Mouse (Mus musculus) right cerebral cortex, adult 2 months (tissue): ENCODE measurements at regions not wholly inside any gene's neighbourhood (a gene's known extent, or its start where the extent isn't known, plus 50 kb on each side); places are given as distances from the start of the nearest gene placed in this dataset.
A peak's percentile ranks its signal among the peaks of the same experiment; 100 is the strongest.

Experiments used
- DNase-seq, 2 experiments: peaks; one replicate each; pipeline ENCODE4 v3.0.0; 2021 to 2022; ENCODE audit warnings: low spot score in 2 of 2

GRCm38 (mm10) chr6:148719062-148719461, 112.2 kb downstream of the Ipo8 start:
- DNase-seq: no peak

- no peak for DNase-seq
Measured at GRCm38 (mm10) chr6:148710406-148710805, 120.9 kb downstream of the Ipo8 start.

GRCm38 (mm10) chr6:148708389-148708788, 122.9 kb downstream of the Ipo8 start:
- DNase-seq: no peak

DNA sequence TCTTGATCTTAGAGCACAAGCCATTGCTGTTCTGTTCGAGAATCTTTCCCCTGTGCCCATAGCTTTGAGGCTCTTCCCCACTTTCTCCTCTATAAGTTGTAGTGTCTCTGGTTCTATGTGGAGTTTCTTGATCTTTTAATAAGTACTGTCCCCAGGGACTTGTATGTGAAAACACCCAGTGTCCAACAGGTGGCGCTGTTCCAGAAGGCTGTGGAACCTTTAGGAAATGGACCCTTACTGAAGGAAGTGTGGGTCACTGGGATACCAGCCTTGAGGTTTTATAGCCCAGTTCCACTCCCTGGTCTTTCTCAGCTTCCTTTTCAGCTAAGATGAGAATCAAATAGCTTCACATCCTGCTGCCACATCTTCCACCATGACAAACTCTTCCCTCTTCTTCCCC, 125.6 kb downstream of the Ipo8 start:
- peak in 1 of 2 experiments; percentile 7 for DNase-seq

DNA sequence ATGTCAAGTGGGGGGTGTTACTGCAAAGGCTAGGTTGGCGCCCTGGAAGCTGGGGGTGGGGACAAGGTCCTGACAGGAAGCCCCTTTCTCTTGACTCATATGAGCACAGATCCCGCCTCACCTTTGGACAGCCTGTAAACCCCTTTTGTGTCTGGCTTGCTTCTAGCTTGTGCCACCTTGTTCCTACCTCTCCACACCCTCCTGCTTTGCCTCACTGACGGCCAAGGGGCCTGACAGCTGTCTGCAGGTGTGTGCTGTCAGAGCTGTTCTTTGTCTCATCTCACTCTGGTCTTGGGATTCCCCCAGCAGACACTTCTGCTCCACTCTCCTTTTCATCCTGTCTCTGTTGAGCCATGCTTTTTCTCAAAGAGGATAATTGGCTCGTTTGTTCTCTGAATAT, 137.9 kb downstream of the Ipo8 start:
- no peak for DNase-seq

DNA sequence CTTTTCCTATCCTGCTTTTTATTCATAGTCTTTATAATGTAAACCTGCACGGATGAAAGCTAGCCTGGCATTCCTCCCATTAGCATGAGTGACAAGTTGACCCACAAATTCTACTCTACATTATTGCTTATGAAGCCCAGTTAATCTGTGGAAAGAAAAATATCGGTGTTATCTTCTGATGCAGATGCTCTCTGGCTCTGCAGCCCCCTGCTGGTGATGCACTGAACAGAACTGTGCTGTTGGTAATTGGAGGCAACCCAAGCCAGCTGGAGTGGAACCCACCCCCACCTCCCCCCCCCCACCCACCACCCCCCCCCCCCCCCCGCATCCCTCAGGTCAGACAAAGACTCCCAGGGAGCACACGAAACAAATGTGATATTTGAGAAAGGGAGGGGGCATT, 143.5 kb downstream of the Ipo8 start:
- peak; percentile 68 to 77 for DNase-seq

- DNase-seq: no peak
Measured at GRCm38 (mm10) chr6:148660152-148660551, 171.1 kb downstream of the Ipo8 start.

DNA sequence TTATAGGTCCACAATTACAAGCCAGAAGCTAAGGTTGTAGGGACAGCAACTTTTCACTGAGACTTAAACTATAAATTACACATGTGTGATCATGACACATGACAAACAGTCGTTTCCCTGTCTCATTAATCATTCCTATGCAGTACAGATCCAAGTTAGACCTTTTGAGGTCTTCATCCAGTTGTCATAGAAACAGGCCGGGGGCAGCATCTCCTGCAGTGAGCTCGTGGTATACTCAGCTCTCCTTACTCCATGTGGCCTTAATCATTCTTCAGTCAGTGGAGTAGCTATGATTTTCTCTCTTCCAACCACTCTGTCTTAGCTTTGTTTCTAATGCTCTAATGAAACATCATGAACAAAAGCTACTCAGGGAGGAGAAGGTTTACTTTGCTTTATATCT, 178.1 kb downstream of the Ipo8 start:
- DNase-seq: no peak

DNA sequence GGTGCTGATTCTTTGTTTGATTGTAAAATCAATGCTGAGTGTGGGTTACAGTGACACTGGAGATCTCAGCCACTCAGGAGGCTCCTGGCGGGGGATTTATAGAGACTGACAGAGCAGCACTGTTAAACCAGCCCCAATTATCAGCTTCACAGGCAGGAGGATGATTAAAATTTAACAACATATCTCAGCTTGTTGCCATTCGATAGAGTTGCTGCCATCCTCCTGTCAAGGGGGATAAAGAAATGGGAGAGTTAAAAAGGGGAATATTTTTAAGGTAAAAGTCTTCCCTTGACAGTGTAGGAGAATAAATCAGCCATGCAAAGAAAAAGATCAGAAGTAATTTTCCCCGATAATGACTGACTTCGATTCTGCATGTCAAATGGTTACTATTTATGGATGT, 178.8 kb downstream of the Ipo8 start:
- DNase-seq: no peak

DNA sequence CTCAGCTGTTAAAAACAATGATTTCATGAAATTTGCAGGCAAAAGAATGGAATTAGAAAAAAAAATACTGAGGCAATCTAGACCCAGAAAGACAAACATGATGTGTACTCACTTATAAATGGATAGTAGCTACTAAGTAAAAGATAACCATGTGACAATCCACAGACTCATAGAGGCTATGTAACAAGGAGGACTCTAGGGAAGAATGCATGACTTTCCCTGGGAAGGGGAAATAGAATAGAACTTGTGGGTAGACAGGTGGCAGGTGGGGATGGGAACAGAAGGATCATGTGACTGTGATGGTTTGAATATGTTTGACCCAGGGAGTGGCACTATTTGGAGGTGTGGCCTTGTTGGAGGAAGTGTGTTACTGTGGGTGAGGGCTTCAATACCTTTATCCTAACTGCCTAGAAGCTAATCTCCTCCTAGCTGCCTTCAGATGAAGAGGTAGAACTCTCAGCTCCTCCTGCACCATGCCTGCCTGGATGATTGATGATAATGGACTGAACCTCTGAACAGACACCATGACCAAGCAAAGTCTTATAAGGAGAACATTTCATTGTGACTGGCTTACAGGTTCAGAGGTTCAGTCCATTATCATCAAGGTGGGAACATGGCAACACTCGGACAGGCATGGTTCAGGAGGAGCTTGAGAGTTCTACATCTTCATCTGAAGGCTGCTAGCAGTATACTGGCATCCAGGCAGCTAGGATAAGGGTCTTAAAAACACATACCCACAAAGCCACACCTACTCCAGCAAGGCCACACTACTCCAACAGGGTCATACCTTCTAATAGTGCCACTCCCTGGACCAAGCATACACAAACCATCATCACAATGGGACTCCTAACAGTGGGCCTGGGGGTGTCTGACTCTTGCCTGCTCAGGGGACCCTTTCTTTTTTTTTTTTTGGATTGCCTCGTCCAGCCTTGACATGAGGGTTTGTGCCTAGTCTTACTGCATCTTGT, 183.6 kb downstream of the Ipo8 start:
- DNase-seq: no peak

DNA sequence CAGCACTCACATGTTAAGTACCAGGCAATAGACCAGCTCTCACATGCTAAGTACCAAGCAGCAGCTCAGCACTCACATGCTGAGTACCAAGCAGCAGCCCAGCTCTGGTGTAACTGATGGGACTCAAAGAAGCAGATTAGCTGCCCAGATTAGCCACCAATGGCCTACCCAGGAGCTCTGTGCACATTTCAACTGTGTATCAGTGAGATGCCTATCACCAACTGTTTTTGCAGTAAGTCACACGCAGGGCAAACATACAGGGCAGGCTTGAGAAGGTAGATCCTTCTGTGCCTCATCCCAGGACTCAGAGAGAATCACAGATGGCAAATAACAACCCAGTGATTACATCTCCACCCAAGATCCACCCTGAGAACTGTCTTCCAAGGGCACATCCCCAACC, 190.7 kb downstream of the Ipo8 start:
- DNase-seq: no peak

DNA sequence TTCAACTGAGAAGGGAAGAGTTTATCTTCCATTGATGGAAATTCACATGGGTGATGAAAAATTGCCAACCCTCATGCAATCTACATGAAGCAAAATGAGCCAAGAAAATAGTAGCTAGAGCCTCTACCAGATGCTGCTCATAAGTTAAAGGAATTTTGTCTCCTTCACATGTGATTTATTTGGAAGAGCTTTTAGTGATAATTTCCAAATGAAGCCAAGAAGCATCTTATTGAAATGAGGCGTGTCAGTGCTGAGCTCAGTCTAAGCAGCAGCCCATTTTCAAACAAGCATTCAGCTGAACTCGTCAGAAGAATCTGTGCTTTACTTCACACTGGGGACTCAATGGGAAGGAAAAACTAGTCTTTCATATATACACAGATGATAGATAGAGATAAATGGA, 190.0 kb upstream of the Tmtc1 start:
- DNase-seq: no peak

- DNase-seq: no peak
Measured at GRCm38 (mm10) chr6:148627090-148627605, 183.0 kb upstream of the Tmtc1 start.

- no peak for DNase-seq
Measured at GRCm38 (mm10) chr6:148623119-148623770, 179.1 kb upstream of the Tmtc1 start.

DNA sequence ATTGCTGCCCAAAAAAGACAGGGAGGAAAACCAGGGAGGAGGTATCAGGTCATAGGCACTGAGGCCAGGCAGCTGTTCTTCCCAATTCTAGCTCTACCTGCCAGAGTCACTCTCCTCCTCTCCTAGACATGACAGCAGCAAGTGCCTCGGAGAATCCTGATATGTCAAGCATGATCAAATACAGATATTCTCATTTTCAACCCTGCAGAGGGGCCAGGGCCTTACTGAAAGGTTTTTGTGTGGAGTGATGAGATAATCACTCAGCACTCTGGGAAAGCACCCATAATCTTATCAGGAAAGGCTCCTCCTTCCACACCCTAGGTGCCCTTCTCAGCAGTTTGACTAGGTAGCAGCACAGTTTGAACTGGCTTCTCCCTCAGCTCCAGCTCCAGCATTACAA, 175.8 kb upstream of the Tmtc1 start:
- no peak for DNase-seq

DNA sequence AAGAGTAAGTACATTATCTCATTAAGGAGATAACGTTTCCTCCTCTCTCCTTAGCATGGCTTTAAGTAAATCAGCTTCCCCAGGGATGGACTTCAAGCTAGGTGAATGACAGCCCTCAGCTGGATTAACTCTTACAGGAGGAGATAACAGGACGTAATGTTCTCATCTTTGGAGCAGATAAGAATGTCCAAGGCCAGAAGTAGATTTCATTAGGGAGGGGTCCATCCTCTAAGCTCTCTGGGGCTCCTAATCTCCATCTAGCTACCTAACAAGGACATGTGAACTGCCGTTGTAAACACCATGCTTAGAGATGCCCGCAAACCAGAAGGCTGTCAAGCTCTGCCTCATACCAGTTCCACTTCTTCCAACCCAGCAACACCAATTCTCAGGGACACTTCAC, 171.7 kb upstream of the Tmtc1 start:
- DNase-seq: no peak

DNA sequence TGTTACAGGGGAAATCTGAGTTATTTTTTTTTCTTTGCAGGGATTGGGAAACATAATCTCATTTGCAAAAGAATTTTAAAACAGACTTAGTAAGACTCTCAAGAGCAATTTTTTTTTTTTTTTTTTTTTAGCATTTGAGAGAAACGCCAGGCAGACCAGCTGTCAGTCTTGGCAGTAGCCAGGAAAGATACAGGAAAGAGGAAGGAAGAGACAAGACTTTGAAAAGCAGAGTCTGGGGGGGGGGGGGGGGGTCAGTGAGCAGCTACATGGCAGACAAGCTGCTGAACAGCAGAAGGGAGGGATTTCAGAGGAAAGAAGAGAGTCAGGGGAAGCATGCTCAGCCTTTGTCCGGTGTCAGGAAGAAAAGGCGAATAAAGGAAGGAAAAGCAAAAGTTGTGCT, 171.3 kb upstream of the Tmtc1 start:
- DNase-seq: no peak

DNA sequence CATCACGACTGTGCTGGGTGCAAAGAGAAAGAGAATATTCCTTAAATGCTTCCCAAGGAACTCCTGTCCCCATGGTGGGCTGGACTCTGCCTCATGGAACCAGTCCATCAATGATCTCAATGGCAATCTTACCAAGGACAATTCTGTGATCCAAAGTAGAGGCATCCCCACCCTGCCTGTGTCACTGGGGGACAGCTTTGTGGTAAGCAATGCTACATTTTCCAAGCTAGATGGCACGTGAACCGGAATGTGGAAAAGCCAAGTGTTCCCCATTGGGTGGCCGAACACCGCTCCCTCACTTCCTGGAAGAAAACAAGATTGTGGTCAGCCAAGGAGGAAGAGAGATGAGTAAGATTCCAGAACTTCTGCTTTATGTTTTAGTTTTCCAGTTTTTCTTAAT, 164.7 kb upstream of the Tmtc1 start:
- no peak for DNase-seq

DNA sequence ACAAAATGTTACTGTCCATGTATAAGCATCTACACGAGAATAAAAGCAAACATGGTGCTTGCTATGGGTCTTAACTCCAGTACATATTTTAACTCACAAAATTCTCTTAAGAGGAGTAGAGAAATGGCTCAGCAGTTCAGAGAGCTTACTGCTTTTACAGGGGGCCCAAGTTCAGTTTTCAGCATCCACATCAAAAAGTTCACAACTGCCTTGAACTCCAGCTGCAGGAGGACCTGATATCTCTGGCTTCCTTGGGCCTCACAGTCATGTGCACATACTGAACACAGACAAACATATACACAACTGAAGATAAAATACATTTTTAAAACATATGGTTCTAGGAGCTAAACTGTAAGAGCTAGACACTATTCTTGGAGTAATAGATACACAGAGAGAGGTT, 161.0 kb upstream of the Tmtc1 start:
- DNase-seq: no peak

DNA sequence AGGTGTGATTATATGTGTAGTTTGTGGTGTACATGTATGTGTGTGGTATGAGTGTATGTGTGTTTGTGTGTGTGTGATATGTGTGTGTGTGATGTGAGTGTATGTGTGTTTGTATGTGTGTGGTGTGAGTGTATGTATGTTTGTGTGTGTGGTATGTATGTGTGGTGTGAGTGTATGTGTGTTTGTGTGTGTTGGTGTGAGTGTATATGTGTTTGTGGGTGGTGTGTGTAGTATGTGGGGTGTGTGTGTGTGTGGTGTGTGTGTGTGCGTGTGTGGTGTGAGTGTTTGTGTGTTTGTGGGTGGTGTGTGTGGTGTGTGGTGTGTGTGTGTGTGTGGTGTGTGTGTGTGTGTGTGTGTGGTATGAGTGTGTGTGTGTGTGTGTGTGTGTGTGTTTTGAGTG, 160.6 kb upstream of the Tmtc1 start:
- no peak for DNase-seq

GRCm38 (mm10) chr6:148603878-148604277, 159.7 kb upstream of the Tmtc1 start:
- DNase-seq: no peak

- no peak for DNase-seq
Measured at GRCm38 (mm10) chr6:148603460-148603859, 159.3 kb upstream of the Tmtc1 start.

DNA sequence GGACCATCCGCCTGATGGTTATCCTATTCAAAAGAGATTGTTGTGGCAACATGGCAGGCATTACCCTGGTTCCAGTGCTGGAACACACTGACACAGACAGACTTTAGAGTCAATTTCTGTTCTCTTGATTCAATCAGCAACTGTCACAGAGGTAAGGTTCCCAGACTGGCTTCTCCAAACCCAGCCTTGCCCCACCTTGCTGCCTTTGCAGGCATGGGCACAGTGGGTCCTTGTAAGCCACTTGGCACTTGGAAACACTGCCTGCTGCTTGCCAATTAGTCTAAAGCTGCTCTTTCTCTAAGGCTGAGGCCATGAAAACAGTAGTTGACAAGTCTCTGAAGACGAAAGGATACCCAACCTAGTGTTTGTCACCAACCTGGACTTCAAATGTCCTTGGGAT, 158.7 kb upstream of the Tmtc1 start:
- DNase-seq: no peak
